Mouse (Mus musculus) cerebellum, adult 2 months (tissue): ENCODE measurements around the gene Maats1.

Experiments used
- CTCF ChIP-seq: fragments of 200-500 bp; IDR thresholded peaks from 2 replicates; pipeline ENCODE4 v1.5.1; 2011; ENCODE audit warnings: low read depth, mild to moderate bottlenecking, control low read depth, low read length, moderate library complexity, borderline replicate concordance; ENCODE audit not compliant: insufficient read depth
- POLR2A ChIP-seq: fragments of 200-500 bp; IDR thresholded peaks from 2 replicates; pipeline ENCODE4 v1.6.1; 2011; ENCODE audit warnings: low read length, control low read depth, borderline replicate concordance; ENCODE audit not compliant: insufficient read depth

GRCm38 (mm10) chr16:38379926-38380325, 38.0 kb upstream of the Maats1 start:
- no peak for TF ChIP-seq POLR2A
- no peak for TF ChIP-seq CTCF
